Mouse (Mus musculus) lung, embryonic 15.5 days (tissue): ENCODE measurements around the gene Taf5. TPM values are rescaled to one million over a fixed set of nuclear protein-coding genes. Genes with fewer than 3 reads are reported as not detected.

Source experiments
- ATAC-seq: fragments of 200-750 bp; cut with Nextera tagmentation; 2 replicates; pipeline ENCODE4 v1.8.0; 2017; ENCODE audit warnings: moderate number of reproducible peaks, borderline replicate concordance; ENCODE audit not compliant: low FRiP score, low TSS enrichment; ENCODE audit errors: extremely low read depth
- H3K27ac ChIP-seq: fragments of 300-500 bp; sonication (generic); 2 replicates; pipeline ENCODE4 v1.5.1; 2015; ENCODE audit warnings: moderate library complexity, mild to moderate bottlenecking, inconsistent platforms
- H3K27me3 ChIP-seq: fragments of 300-500 bp; sonication (generic); 2 replicates; pipeline ENCODE4 v1.6.1; 2015; ENCODE audit warnings: inconsistent platforms
- H3K36me3 ChIP-seq: fragments of 300-500 bp; sonication (generic); 2 replicates; pipeline ENCODE4 v1.6.1; 2015; ENCODE audit warnings: inconsistent platforms
- H3K4me1 ChIP-seq: fragments of 300-500 bp; sonication (generic); 2 replicates; pipeline ENCODE4 v1.6.1; 2015; ENCODE audit warnings: inconsistent platforms
- H3K4me2 ChIP-seq: fragments of 300-500 bp; sonication (generic); 2 replicates; pipeline ENCODE4 v1.6.1; 2015; ENCODE audit warnings: inconsistent platforms, mild to moderate bottlenecking, moderate library complexity
- H3K4me3 ChIP-seq: fragments of 300-500 bp; sonication (generic); 2 replicates; pipeline ENCODE4 v1.5.1; 2015; ENCODE audit warnings: mild to moderate bottlenecking, inconsistent platforms
- H3K9ac ChIP-seq: fragments of 300-500 bp; sonication (generic); 2 replicates; pipeline ENCODE4 v1.6.1; 2015; ENCODE audit warnings: inconsistent platforms
- H3K9me3 ChIP-seq: fragments of 300-500 bp; sonication (generic); 2 replicates; pipeline ENCODE4 v1.6.1; 2016; ENCODE audit warnings: inconsistent platforms
- WGBS: fragments of 180-500 bp; shearing (Covaris S2); methylation state at CpG from one replicate; pipeline ENCODE4 v1.1.7; 2015; 5-methylcytosine and 5-hydroxymethylcytosine counted together
- polyA plus RNA-seq: library from polyadenylated mRNA; unstranded; fragments of >200 nt; fragmentation: Nextera tagmentation; extraction: Ambion mirVana; gene quantifications from 2 replicates; pipeline ENCODE4 v1.2.1, GENCODE M21; 2015

Gene Taf5
- polyA plus RNA-seq, 1 experiment from 2014 or later: 5.3 TPM

GRCm38 (mm10) chr19:47067924-47068611 lies 522 bp downstream of the Taf5 start:
- peak overlapping the region; percentile 83 for H3K4me3 ChIP-seq
- H3K36me3 ChIP-seq: peaks cover 19% of the 10 kb centered on the region
- peak; percentile 90 for ATAC-seq
- no peaks in the 10 kb centered on the region for H3K9me3 ChIP-seq
- peak overlapping the region; percentile 72 for H3K4me2 ChIP-seq
- peak overlapping the region; percentile 91 for H3K9ac ChIP-seq
- H3K27me3 ChIP-seq: no peaks in the 10 kb centered on the region
- 1% methylated on average over 70 of the region's 72 CpGs for WGBS
- peaks cover 12% of the 10 kb centered on the region for H3K4me1 ChIP-seq
- peak overlapping the region; percentile 86 for H3K27ac ChIP-seq

DNA sequence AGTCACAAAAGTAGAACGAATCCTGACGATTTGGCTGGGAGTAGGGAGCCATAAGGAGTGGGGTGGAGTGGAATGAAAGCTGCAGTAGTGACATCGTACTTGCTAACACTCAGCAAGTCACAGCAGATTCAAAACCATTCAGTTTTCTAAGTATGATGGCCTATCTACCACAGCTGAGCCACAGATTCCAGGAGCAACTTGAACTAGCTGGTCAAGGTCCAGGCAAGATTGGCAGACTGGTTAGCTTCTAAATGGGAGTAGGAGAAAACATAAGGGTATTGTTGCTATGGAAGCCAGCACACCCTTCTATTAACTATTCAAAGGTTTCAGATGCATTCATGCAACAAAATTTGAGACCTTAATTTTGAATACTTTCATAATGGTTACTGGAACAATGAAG lies 20.7 kb downstream of the Taf5 start:
- H3K36me3 ChIP-seq: peaks cover 33% of the 10 kb centered on the region
- no peak overlapping the region for H3K27ac ChIP-seq
- WGBS: 86% methylated on average over 3 of the region's 3 CpGs
- H3K9me3 ChIP-seq: no peaks in the 10 kb centered on the region
- ATAC-seq: no peak
- H3K27me3 ChIP-seq: no peaks in the 10 kb centered on the region
- H3K4me1 ChIP-seq: peaks cover 9% of the 10 kb centered on the region
- no peak overlapping the region for H3K4me2 ChIP-seq
- no peak overlapping the region for H3K4me3 ChIP-seq
- 0 out of 2 replicates have a peak overlapping the region, but pooled peaks have one; percentile 2 for H3K9ac ChIP-seq

GRCm38 (mm10) chr19:47089718-47090525 lies 22.4 kb downstream of the Taf5 start:
- no peaks in the 10 kb centered on the region for H3K9me3 ChIP-seq
- H3K4me2 ChIP-seq: peak overlapping the region; percentile 66
- WGBS: under 1% methylated on average over 36 of the region's 36 CpGs
- H3K36me3 ChIP-seq: peaks cover 29% of the 10 kb centered on the region
- H3K27ac ChIP-seq: peak overlapping the region; percentile 57
- H3K4me3 ChIP-seq: peak overlapping the region; percentile 71
- ATAC-seq: peak; percentile 53; the same call in 1 of the 2 replicates
- H3K27me3 ChIP-seq: no peaks in the 10 kb centered on the region
- H3K4me1 ChIP-seq: peaks cover 9% of the 10 kb centered on the region
- peak overlapping the region; percentile 89 for H3K9ac ChIP-seq

DNA sequence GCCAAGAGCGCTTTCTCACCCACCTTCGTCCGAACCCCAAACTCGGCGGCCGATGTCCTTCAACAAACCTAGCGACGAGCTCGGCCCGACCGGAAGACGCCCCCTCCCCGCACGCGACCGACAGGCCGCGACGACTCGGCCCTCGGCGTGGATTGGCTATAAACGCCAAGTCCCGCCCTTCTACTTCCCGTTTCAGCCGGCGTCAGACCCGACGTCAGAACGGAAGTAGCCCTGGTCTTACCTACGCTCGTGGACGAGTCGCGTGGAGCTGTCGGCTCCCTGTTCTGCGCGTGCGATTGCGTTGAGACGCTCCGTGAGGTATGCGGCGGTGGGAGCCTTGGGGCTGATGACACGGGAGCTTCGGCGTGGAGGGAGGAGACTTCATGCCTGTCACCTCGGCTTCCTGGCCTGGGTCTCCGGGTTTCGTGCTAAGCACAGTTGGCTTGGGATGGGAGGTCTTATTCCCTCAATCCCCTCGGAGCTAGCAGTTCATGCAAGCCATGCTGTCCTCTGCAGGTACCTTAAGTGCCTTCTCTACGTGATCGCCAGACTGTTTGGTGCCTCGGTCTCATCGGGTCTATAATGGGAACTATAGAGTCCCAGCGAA lies 23.1 kb downstream of the Taf5 start, which contains the start of the genes Usmg5 and Pdcd11:
Gene Usmg5, minus strand, starts transcription at position 98 of the 607 bp plus-strand sequence.
Gene Pdcd11, plus strand, starts transcription at position 219 of the 607 bp plus-strand sequence.
- Histone ChIP-seq H3K27me3 (no peaks in the 10 kb centered on the region), H3K4me3 (peak within 1 kb of the TSS; percentile 71), H3K9me3 (no peaks in the 10 kb centered on the region), H3K9ac (peak within 1 kb of the TSS; percentile 89), H3K27ac (peak within 1 kb of the TSS; percentile 57), H3K36me3 (peaks cover 31% of the 10 kb centered on the region), H3K4me1 (peaks cover 9% of the 10 kb centered on the region), H3K4me2 (peak within 1 kb of the TSS; percentile 67)
- ATAC-seq: peak; percentile 98
- under 1% methylated on average over 56 of the region's 56 CpGs for WGBS

GRCm38 (mm10) chr19:47101080-47101479 lies 33.5 kb downstream of the Taf5 start:
- H3K9me3 ChIP-seq: no peaks in the 10 kb centered on the region
- ATAC-seq: no peak
- no peak overlapping the region for H3K27ac ChIP-seq
- no peaks in the 10 kb centered on the region for H3K27me3 ChIP-seq
- WGBS: 86% methylated on average over 5 of the region's 5 CpGs
- H3K4me1 ChIP-seq: no peaks in the 10 kb centered on the region
- H3K36me3 ChIP-seq: peaks cover 88% of the 10 kb centered on the region
- H3K9ac ChIP-seq: no peak overlapping the region
- no peak overlapping the region for H3K4me3 ChIP-seq
- no peak overlapping the region for H3K4me2 ChIP-seq

- H3K4me1 ChIP-seq: no peaks in the 10 kb centered on the region
- no peak overlapping the region for H3K9ac ChIP-seq
- no peaks in the 10 kb centered on the region for H3K9me3 ChIP-seq
- H3K36me3 ChIP-seq: peaks cover 91% of the 10 kb centered on the region
- no peak for ATAC-seq
- H3K27me3 ChIP-seq: no peaks in the 10 kb centered on the region
- H3K4me3 ChIP-seq: no peak overlapping the region
- H3K4me2 ChIP-seq: no peak overlapping the region
- WGBS: 89% methylated on average over 9 of the region's 9 CpGs
- H3K27ac ChIP-seq: no peak overlapping the region
Measured at GRCm38 (mm10) chr19:47104641-47105271, 37.2 kb downstream of the Taf5 start.

DNA sequence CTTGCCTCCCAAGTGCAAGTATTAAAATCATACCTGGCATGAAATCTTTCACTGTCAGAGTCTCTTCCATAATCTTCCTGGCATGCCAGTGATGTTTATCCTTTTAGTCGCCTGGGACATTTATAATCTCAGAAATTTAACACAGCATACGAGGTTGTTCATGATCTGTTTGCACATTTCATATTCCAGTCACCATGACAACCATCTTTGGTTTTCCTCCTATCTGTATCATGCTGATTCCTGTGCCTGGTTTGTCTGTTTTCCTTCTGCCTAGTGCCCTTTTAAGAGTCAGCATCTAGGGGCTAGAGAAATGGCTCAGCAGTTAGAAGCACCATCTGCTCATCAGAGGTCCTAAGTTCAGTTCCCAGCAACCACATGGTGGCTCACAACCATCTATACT lies 51.1 kb downstream of the Taf5 start:
- Histone ChIP-seq H3K4me2 (no peak overlapping the region), H3K36me3 (peaks cover 71% of the 10 kb centered on the region), H3K27me3 (no peaks in the 10 kb centered on the region), H3K9ac (no peak overlapping the region), H3K27ac (no peak overlapping the region), H3K9me3 (no peaks in the 10 kb centered on the region), H3K4me1 (no peaks in the 10 kb centered on the region), H3K4me3 (no peak overlapping the region)
- WGBS: 55% methylated on average over 2 of the region's 2 CpGs
- no peak for ATAC-seq

- Histone ChIP-seq H3K4me3 (no peak overlapping the region), H3K4me2 (no peak overlapping the region), H3K9me3 (no peaks in the 10 kb centered on the region), H3K36me3 (peaks cover 72% of the 10 kb centered on the region), H3K4me1 (no peaks in the 10 kb centered on the region), H3K9ac (no peak overlapping the region), H3K27ac (no peak overlapping the region), H3K27me3 (no peaks in the 10 kb centered on the region)
- ATAC-seq: no peak
- 43% methylated on average over 4 of the region's 4 CpGs for WGBS
Measured at GRCm38 (mm10) chr19:47121054-47121453, 53.5 kb downstream of the Taf5 start.

DNA sequence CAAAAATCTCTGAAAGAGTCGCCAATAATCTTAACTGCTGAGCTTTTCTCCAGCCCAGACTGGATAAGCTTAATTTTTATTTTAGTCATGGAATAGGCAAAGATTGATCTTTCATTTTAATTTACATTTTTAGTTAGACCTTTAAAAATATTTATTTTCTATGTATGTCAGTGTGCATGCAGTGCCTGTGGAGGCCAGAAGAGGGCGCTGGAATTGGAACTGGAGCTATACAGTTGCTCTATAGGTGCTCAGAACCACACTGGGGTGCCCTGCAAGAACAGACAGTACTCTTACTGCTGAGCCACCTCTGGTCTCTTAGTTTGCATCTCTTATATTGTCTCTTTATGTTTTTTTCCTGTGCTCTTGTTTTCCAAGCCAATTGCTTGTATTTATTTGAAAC lies 55.3 kb downstream of the Taf5 start:
- Histone ChIP-seq H3K9me3 (no peaks in the 10 kb centered on the region), H3K9ac (no peak overlapping the region), H3K27me3 (no peaks in the 10 kb centered on the region), H3K4me3 (no peak overlapping the region), H3K36me3 (peaks cover 70% of the 10 kb centered on the region), H3K27ac (no peak overlapping the region), H3K4me1 (no peaks in the 10 kb centered on the region), H3K4me2 (no peak overlapping the region)
- ATAC-seq: no peak
- 22% methylated on average over 2 of the region's 2 CpGs for WGBS

DNA sequence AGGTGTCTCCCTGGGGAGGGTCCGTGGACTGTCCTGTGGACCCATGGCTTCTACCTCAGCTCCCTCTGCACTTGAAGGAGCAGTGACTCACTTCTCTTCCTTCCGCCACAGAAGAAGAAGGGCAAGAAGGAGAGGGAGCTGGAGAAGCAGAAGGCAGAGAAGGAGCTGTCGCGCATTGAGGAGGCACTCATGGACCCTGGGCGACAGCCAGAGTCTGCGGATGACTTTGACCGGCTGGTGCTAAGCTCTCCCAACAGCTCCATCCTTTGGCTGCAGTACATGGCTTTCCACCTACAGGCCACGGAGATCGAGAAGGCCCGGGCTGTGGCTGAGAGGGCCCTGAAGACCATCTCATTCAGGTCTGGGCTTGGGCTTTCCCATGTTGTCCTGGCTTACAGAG lies 60.6 kb downstream of the Taf5 start:
- H3K4me1 ChIP-seq: no peaks in the 10 kb centered on the region

DNA sequence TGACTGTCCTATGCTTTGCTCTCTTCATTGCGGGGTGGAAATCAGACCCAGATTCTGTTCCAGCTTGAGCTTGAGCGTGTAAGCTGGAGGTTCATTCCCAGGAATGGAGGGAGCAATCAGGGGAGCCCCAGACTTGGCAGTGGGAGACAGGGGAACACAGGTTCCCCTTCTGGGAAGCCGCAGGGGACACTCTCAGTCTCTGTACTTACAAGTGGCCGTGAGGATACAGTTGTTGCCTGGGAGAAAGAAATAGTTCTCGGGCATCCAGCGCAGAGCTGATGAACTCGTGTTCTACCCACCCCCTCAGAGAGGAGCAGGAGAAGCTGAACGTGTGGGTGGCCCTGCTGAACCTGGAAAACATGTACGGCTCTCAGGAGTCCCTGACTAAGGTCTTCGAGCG lies 61.3 kb downstream of the Taf5 start:
- WGBS: 86% methylated on average over 11 of the region's 11 CpGs
- no peak for ATAC-seq
- H3K4me1 ChIP-seq: no peaks in the 10 kb centered on the region

More for the DNA sequence above, 60.6 kb downstream of the Taf5 start:
- Histone ChIP-seq H3K9me3 (no peaks in the 10 kb centered on the region), H3K4me3 (no peak overlapping the region), H3K27ac (no peak overlapping the region), H3K9ac (no peak overlapping the region), H3K4me2 (no peak overlapping the region), H3K36me3 (peaks cover 88% of the 10 kb centered on the region), H3K27me3 (no peaks in the 10 kb centered on the region)
- 89% methylated on average over 10 of the region's 10 CpGs for WGBS
- ATAC-seq: no peak

More for the DNA sequence above, 61.3 kb downstream of the Taf5 start:
- Histone ChIP-seq H3K27ac (no peak overlapping the region), H3K27me3 (no peaks in the 10 kb centered on the region), H3K4me3 (no peak overlapping the region), H3K36me3 (peaks cover 90% of the 10 kb centered on the region), H3K4me2 (no peak overlapping the region), H3K9me3 (no peaks in the 10 kb centered on the region), H3K9ac (no peak overlapping the region)
